Mouse (Mus musculus) megakaryocyte, embryonic 14.5 days (primary cell): Measurements from ENCODE around the gene Ar. TPM values are rescaled to one million over a fixed set of nuclear protein-coding genes. Genes with fewer than 3 reads are reported as not detected.

Source experiments
- H3K27me3 ChIP-seq: replicated peaks from 2 replicates; pipeline ENCODE3; 2012; ENCODE audit warnings: inconsistent platforms
- H3K36me3 ChIP-seq: replicated peaks from 2 replicates; pipeline ENCODE3; 2012; ENCODE audit warnings: low read length, inconsistent platforms, mixed read lengths
- H3K4me1 ChIP-seq: 2 replicates; pipeline ENCODE4 v1.6.1; 2012; ENCODE audit warnings: inconsistent platforms
- H3K4me3 ChIP-seq: replicated peaks from 2 replicates; pipeline ENCODE3; 2012; ENCODE audit warnings: moderate library complexity, mild to moderate bottlenecking, inconsistent platforms
- H3K9me3 ChIP-seq: 2 replicates; pipeline ENCODE4 v1.6.1; 2012; ENCODE audit warnings: inconsistent platforms
- FLI1 ChIP-seq: IDR thresholded peaks from 2 replicates; pipeline ENCODE4 v1.6.1; 2012; ENCODE audit warnings: low read length, inconsistent platforms, mixed read lengths
- GATA1 ChIP-seq: IDR thresholded peaks from 3 replicates; pipeline ENCODE4 v1.6.1; 2012; ENCODE audit warnings: mixed read lengths, low read length, inconsistent platforms, borderline replicate concordance
- polyA plus RNA-seq: library from polyadenylated mRNA; stranded (reverse); fragments of >175 nt; gene quantifications from 2 replicates; pipeline ENCODE4 v1.2.3, GENCODE M21; 2012; ENCODE audit warnings: low replicate concordance; ENCODE audit not compliant: insufficient read depth

Ar gene
- polyA plus RNA-seq, 1 experiment = not detected

GRCm38 (mm10) chrX:98348036-98348435 is 199.5 kb downstream of the Ar start:
- peaks cover 1% of the 10 kb centered on the region for H3K27me3 ChIP-seq
- TF ChIP-seq GATA1 = no peak
- TF ChIP-seq FLI1 = no peak
- no peak overlapping the region for H3K4me3 ChIP-seq
- no peaks in the 10 kb centered on the region for H3K4me1 ChIP-seq
- no peaks in the 10 kb centered on the region for H3K36me3 ChIP-seq
- H3K9me3 ChIP-seq = no peaks in the 10 kb centered on the region
